In the genomic region with DNA sequence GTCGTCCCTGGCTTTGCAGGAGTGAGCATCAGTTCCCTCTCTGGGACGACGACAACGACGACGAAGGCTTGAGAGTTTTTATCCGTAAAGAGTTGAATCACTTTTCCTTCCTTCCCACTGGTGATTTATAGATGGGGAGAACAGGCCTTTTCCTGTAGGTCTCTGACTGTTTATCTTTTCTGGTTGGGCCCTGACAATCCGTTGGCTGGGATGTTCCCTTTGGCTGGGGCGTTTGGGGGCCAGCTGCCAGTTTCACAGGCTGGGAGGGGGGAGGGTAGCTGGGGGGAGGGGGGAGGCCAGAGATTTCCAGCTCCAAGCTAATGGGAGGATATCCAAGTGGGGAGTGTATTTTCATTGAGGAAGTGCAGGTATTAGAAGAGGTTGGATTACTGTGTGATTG, we compare ENCODE assay signal across 9 mouse cellular contexts.
DNase-seq lines count a peak whose midpoint lies in the region; ATAC-seq and TF ChIP-seq lines count a peak whose summit lies in the region.
"Had no signal": no experiment of that assay in that cellular context is flagged by ENCODE, and none has a peak within 500 bp of the region (broad histone marks: within the 10 kb centered on the region; RNA-seq: fewer than 3 reads in every experiment).

No protein-coding gene starts in this region.

- no peak; the same call in 1 of the 2 replicates for ATAC-seq in heart, embryonic 15.5 days (replicated peaks; ENCODE audit: insufficient number of reproducible peaks, insufficient read depth, low FRiP score, low read depth)
- no peak for ATAC-seq in midbrain, postnatal 0 days (ENCODE audit: low FRiP score)
- no peak for ATAC-seq in stomach, postnatal 0 days (ENCODE audit: low FRiP score, low TSS enrichment)
- ATAC-seq: forebrain, embryonic 15.5 days had no signal

- H3K4me3 ChIP-seq in heart, embryonic 15.5 days = no peak overlapping the region
- H3K4me3 ChIP-seq in midbrain, embryonic 10.5 days = no peak overlapping the region
- H3K4me3 ChIP-seq in midbrain, postnatal 0 days (ENCODE audit: low read depth, low read length) = no peak overlapping the region
- no peak overlapping the region for H3K4me3 ChIP-seq in stomach, postnatal 0 days (ENCODE audit: low read depth, low read length)
- H3K4me3 ChIP-seq: forebrain, embryonic 15.5 days had no signal

- no peaks in the 10 kb centered on the region for H3K36me3 ChIP-seq in heart, embryonic 15.5 days
- peaks cover 14% of the 10 kb centered on the region for H3K36me3 ChIP-seq in midbrain, embryonic 10.5 days
- no peaks in the 10 kb centered on the region for H3K36me3 ChIP-seq in midbrain, postnatal 0 days (ENCODE audit: insufficient read depth, low read length)
- no peaks in the 10 kb centered on the region for H3K36me3 ChIP-seq in stomach, postnatal 0 days (ENCODE audit: control insufficient read depth, insufficient read depth, low read length)
- H3K36me3 ChIP-seq: forebrain, embryonic 15.5 days had no signal

- H3K4me1 ChIP-seq in heart, embryonic 15.5 days (replicated peaks) = peaks cover 36% of the 10 kb centered on the region
- H3K4me1 ChIP-seq in midbrain, embryonic 10.5 days = peaks cover 63% of the 10 kb centered on the region
- H3K4me1 ChIP-seq in midbrain, postnatal 0 days (ENCODE audit: insufficient read depth, low read length) = peaks cover 10% of the 10 kb centered on the region; the same call in 1 of the 2 replicates
- H3K4me1 ChIP-seq in stomach, postnatal 0 days (replicated peaks; ENCODE audit: control insufficient read depth, insufficient read depth) = peaks cover 7% of the 10 kb centered on the region

- 29% methylated on average over 9 of the region's 9 CpGs for WGBS in heart, embryonic 15.5 days
- 57% methylated on average over 9 of the region's 9 CpGs for WGBS in midbrain, embryonic 10.5 days
- WGBS in midbrain, postnatal 0 days = 29% methylated on average over 9 of the region's 9 CpGs
- WGBS in stomach, postnatal 0 days = 15% methylated on average over 9 of the region's 9 CpGs

- no peak for TF ChIP-seq EP300 in stomach, postnatal 0 days (optimal IDR thresholded peaks at IDR 0.05)

- H3K27me3 ChIP-seq in heart, embryonic 15.5 days = no peaks in the 10 kb centered on the region
- H3K27me3 ChIP-seq in midbrain, embryonic 10.5 days (ENCODE audit: low read depth, poor library complexity, severe bottlenecking) = no peaks in the 10 kb centered on the region
- no peaks in the 10 kb centered on the region for H3K27me3 ChIP-seq in midbrain, postnatal 0 days (ENCODE audit: insufficient read depth, low read length)
- no peaks in the 10 kb centered on the region for H3K27me3 ChIP-seq in stomach, postnatal 0 days (ENCODE audit: control insufficient read depth, insufficient read depth, low read length)
- H3K27me3 ChIP-seq: forebrain, embryonic 15.5 days had no signal

- H3K27ac ChIP-seq in heart, embryonic 15.5 days = peak overlapping the region; percentile 31; the same call in 1 of the 2 replicates
- peak overlapping the region; percentile 39; the same call in 1 of the 2 replicates for H3K27ac ChIP-seq in midbrain, embryonic 10.5 days (replicated peaks)
- no peak overlapping the region for H3K27ac ChIP-seq in midbrain, postnatal 0 days (ENCODE audit: low read depth, low read length)
- peak overlapping the region; percentile 30; the same call in 1 of the 2 replicates for H3K27ac ChIP-seq in stomach, postnatal 0 days (replicated peaks)
- H3K27ac ChIP-seq: forebrain, embryonic 15.5 days had no signal

- DNase-seq in heart, adult 18-20 months = no peak
- DNase-seq in midbrain, embryonic 10.5 days (ENCODE audit: low spot score) = no peak
- DNase-seq in midbrain, postnatal 0 days (ENCODE audit: low spot score) = no peak
- peak; percentile 51 to 58 for DNase-seq in kidney, postnatal 25 days
- no peak for DNase-seq in stomach, postnatal 0 days (ENCODE audit: low spot score)
- no peak for DNase-seq in right cerebral cortex, postnatal 4 days
- DNase-seq: gastrocnemius, postnatal 36 days had no signal

- no peak for TF ChIP-seq CTCF in midbrain, postnatal 0 days (IDR thresholded peaks at IDR 0.05)
- no peak for TF ChIP-seq CTCF in stomach, postnatal 0 days (IDR thresholded peaks at IDR 0.05; ENCODE audit: low read depth)

- no peak overlapping the region for H3K4me2 ChIP-seq in heart, embryonic 15.5 days
- H3K4me2 ChIP-seq in midbrain, postnatal 0 days (ENCODE audit: low read depth, low read length, poor library complexity, severe bottlenecking) = no peak overlapping the region
- 0 out of 2 replicates have a peak overlapping the region, but pooled peaks have one; percentile 3 for H3K4me2 ChIP-seq in stomach, postnatal 0 days (replicated peaks; ENCODE audit: low read depth)
- H3K4me2 ChIP-seq: forebrain, embryonic 15.5 days had no signal

- H3K9me3 ChIP-seq in heart, embryonic 15.5 days (replicated peaks) = no peaks in the 10 kb centered on the region
- no peaks in the 10 kb centered on the region for H3K9me3 ChIP-seq in midbrain, embryonic 10.5 days (replicated peaks)
- H3K9me3 ChIP-seq in midbrain, postnatal 0 days (ENCODE audit: low read length) = no peaks in the 10 kb centered on the region
- H3K9me3 ChIP-seq in stomach, postnatal 0 days (ENCODE audit: control insufficient read depth, low read length) = no peaks in the 10 kb centered on the region
- H3K9me3 ChIP-seq: forebrain, embryonic 15.5 days had no signal

- no peak overlapping the region for H3K9ac ChIP-seq in heart, embryonic 15.5 days
- no peak overlapping the region for H3K9ac ChIP-seq in midbrain, postnatal 0 days (replicated peaks; ENCODE audit: low read length, poor library complexity, severe bottlenecking)
- no peak overlapping the region for H3K9ac ChIP-seq in stomach, postnatal 0 days (ENCODE audit: low read length)
- H3K9ac ChIP-seq: forebrain, embryonic 15.5 days had no signal

Comparison
In these comparisons a context has a peak if more than half of its experiments do, and no peak if none do; other contexts are left out.
1. DNase-seq: peak in kidney, postnatal 25 days (2 of 2); none in heart, adult 18-20 months (0 of 2), midbrain, embryonic 10.5 days (single experiment), midbrain, postnatal 0 days (single experiment), stomach, postnatal 0 days (single experiment) and right cerebral cortex, postnatal 4 days (single experiment).